Mouse (Mus musculus) stomach, embryonic 16.5 days (tissue): ENCODE results near the gene Bach2. TPM values are rescaled to one million over a fixed set of nuclear protein-coding genes. Genes with fewer than 3 reads are reported as not detected.

Experiments
- ATAC-seq: fragments of 200-750 bp; cut with Nextera tagmentation; 2 replicates; pipeline ENCODE4 v1.8.0; 2017; ENCODE audit warnings: moderate number of reproducible peaks, moderate TSS enrichment; ENCODE audit not compliant: insufficient read depth, low FRiP score
- H3K27ac ChIP-seq: fragments of 300-500 bp; sonication (generic); 2 replicates; pipeline ENCODE4 v1.5.1; 2014; ENCODE audit warnings: low read length
- H3K27me3 ChIP-seq: fragments of 300-500 bp; sonication (generic); 2 replicates; pipeline ENCODE4 v1.6.1; 2014; ENCODE audit warnings: low read length, control low read depth, mixed read lengths; ENCODE audit not compliant: control insufficient read depth, insufficient read depth
- H3K36me3 ChIP-seq: fragments of 300-500 bp; sonication (generic); 2 replicates; pipeline ENCODE4 v1.6.1; 2014; ENCODE audit warnings: low read length; ENCODE audit not compliant: control insufficient read depth, insufficient read depth
- H3K4me1 ChIP-seq: fragments of 300-500 bp; sonication (generic); 2 replicates; pipeline ENCODE4 v1.6.1; 2014; ENCODE audit warnings: low read length, control low read depth, mixed read lengths; ENCODE audit not compliant: control insufficient read depth, insufficient read depth
- H3K4me2 ChIP-seq: fragments of 300-500 bp; sonication (generic); 2 replicates; pipeline ENCODE4 v1.6.1; 2014; ENCODE audit warnings: low read depth, low read length, mixed read lengths
- H3K4me3 ChIP-seq: fragments of 300-500 bp; sonication (generic); replicated peaks from 2 replicates; pipeline ENCODE4 v1.5.1; 2014; ENCODE audit warnings: mild to moderate bottlenecking, low read length
- H3K9ac ChIP-seq: fragments of 300-500 bp; sonication (generic); 2 replicates; pipeline ENCODE4 v1.6.1; 2014; ENCODE audit warnings: low read length
- H3K9me3 ChIP-seq: fragments of 300-500 bp; sonication (generic); replicated peaks from 2 replicates; pipeline ENCODE4 v1.6.1; 2016; ENCODE audit warnings: low read length, control low read depth; ENCODE audit not compliant: control insufficient read depth
- WGBS: fragments of 180-500 bp; shearing (Covaris S2); extraction: QIAGEN DNeasy Blood & Tissue Kit; methylation state at CpG from one replicate; pipeline ENCODE4 v1.1.7; 2014; 5-methylcytosine and 5-hydroxymethylcytosine counted together
- polyA plus RNA-seq: library from polyadenylated mRNA; unstranded; fragments of >200 nt; fragmentation: Nextera tagmentation; extraction: Ambion mirVana; gene quantifications from 2 replicates; pipeline ENCODE4 v1.2.1, GENCODE M21; 2015

The Bach2 gene
- polyA plus RNA-seq, 1 experiment from 2014 or later = 3.5 TPM

- Histone ChIP-seq H3K27ac (peak overlapping the region; percentile 70; the same call in 1 of the 2 replicates), H3K4me1 (peaks cover 21% of the 10 kb centered on the region), H3K9ac (peak overlapping the region; percentile 58; the same call in 1 of the 2 replicates), H3K4me3 (no peak overlapping the region), H3K9me3 (no peaks in the 10 kb centered on the region), H3K27me3 (no peaks in the 10 kb centered on the region), H3K36me3 (no peaks in the 10 kb centered on the region), H3K4me2 (peak overlapping the region; percentile 55)
- 54% methylated on average over 9 of the region's 9 CpGs for WGBS
- no peak for ATAC-seq
Observed at GRCm38 (mm10) chr4:32530421-32530920, 291.9 kb downstream of the Bach2 start.

GRCm38 (mm10) chr4:32530921-32531846, 292.6 kb downstream of the Bach2 start:
- Histone ChIP-seq H3K27me3 (no peaks in the 10 kb centered on the region), H3K27ac (peak overlapping the region; percentile 70), H3K4me3 (peak overlapping the region; percentile 34), H3K4me2 (peak overlapping the region; percentile 55), H3K9me3 (no peaks in the 10 kb centered on the region), H3K36me3 (no peaks in the 10 kb centered on the region), H3K4me1 (peaks cover 21% of the 10 kb centered on the region), H3K9ac (peak overlapping the region; percentile 58)
- ATAC-seq = peak; percentile 77
- 17% methylated on average over 28 of the region's 28 CpGs for WGBS

DNA sequence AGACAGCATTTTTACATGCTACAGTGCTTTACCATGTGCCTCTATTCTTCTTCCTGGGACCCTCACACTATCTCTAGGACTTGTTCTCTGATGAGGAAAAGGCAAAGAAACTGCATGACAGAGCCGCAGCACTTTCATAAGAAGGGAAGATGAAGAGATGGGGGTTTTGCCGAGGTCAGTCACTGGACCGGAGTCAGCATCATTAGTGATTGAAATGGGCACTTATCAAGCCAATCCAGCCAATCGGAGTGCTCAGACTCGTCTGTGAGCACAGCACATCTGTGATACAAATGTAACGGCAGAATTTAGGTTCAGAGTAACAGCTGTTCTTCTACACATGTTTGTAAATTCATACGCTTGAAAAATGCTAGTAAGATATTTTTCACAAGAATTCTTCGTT, 293.5 kb downstream of the Bach2 start:
- Histone ChIP-seq H3K4me3 (no peak overlapping the region), H3K27ac (peak overlapping the region; percentile 70; the same call in 1 of the 2 replicates)
- WGBS = 50% methylated on average over 8 of the region's 8 CpGs

DNA sequence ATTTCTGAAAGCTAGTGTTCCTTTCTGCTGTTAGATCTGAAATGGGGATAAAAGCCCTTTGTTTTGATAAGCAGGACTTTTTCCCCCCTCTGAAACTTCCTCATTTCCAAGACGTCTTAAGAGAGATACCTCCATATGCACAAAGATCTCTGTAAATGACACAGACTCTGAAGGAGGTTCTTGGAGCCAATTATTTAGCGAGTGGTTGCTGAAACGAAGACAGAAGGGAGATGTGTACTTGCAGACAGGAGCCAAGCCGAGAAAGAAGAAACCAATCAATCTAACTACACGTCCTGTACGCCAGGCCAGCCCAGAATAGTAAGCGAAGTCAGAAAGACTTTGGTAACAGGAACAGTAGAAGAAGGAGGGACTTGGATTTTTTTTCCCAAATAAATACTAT, 295.1 kb downstream of the Bach2 start:
- no peaks in the 10 kb centered on the region for H3K9me3 ChIP-seq
- H3K4me3 ChIP-seq = no peak overlapping the region
- no peak overlapping the region for H3K9ac ChIP-seq
- 46% methylated on average over 7 of the region's 7 CpGs for WGBS
- no peaks in the 10 kb centered on the region for H3K36me3 ChIP-seq
- H3K27me3 ChIP-seq = no peaks in the 10 kb centered on the region
- H3K27ac ChIP-seq = no peak overlapping the region
- H3K4me2 ChIP-seq = no peak overlapping the region
- ATAC-seq = no peak
- H3K4me1 ChIP-seq = peaks cover 35% of the 10 kb centered on the region

More for the DNA sequence above, 293.5 kb downstream of the Bach2 start:
- Histone ChIP-seq H3K4me2 (peak overlapping the region; percentile 55), H3K27me3 (no peaks in the 10 kb centered on the region), H3K9me3 (no peaks in the 10 kb centered on the region), H3K4me1 (peaks cover 24% of the 10 kb centered on the region), H3K36me3 (no peaks in the 10 kb centered on the region), H3K9ac (no peak overlapping the region)
- no peak for ATAC-seq

DNA sequence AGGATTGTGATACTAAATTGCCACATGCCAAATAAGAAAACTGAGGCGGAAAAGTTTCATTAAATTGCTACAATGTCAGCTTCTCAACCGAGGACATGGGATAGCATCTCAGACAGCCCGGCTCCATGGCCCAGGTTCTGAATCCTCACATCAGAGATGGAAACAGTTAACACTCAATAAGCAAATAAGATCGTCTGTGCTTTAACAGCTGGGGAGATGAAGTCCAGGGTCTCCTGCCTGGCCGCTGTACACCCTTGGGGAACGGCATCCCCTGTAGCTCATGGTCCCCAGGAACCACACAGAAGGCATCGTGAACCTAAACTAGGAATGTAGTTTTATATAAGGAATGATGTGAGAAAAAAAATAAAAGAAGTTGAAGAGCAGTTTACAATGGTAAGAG, 297.0 kb downstream of the Bach2 start:
- 72% methylated on average over 7 of the region's 7 CpGs for WGBS
- Histone ChIP-seq H3K36me3 (no peaks in the 10 kb centered on the region), H3K4me2 (no peak overlapping the region), H3K4me1 (peaks cover 31% of the 10 kb centered on the region), H3K27me3 (no peaks in the 10 kb centered on the region), H3K27ac (no peak overlapping the region), H3K4me3 (no peak overlapping the region), H3K9ac (no peak overlapping the region), H3K9me3 (no peaks in the 10 kb centered on the region)
- ATAC-seq = no peak

DNA sequence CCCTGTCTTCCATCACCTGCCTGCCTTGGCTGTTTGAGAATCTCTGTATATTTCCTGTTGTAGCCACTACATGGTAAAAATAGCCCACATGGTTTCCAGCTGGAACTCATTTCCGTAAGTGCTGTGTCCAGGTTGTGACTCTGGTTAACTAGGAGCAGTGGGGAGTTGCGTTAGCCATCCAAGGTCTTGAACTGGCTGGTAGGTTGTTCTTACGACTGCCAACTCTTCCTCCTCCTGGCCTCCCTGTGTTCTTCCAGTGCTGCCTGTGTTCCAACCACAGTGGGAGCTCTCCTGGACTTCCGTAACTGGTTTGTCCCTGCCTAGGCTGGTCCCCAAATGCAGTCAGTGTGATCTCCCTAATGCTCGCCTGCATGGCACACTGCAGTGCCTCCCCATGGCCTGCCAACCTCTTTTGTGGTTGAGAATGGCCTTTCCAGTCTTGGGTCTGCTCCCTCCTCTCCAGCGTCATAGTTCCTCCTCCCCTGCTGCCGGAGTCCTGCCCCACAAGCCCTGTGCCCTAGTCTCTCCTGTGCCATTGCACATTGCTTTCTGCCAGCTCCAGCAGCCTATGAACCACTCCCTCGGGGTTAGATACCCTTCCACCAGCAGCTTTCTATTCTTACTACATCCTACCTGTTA, 298.4 kb downstream of the Bach2 start:
- H3K4me3 ChIP-seq = no peak overlapping the region
- no peak overlapping the region for H3K9ac ChIP-seq
- 63% methylated on average over 8 of the region's 8 CpGs for WGBS
- no peaks in the 10 kb centered on the region for H3K27me3 ChIP-seq
- ATAC-seq = peak; percentile 42; the same call in 1 of the 2 replicates
- H3K9me3 ChIP-seq = no peaks in the 10 kb centered on the region
- no peak overlapping the region for H3K4me2 ChIP-seq
- peak overlapping the region; percentile 69 for H3K27ac ChIP-seq
- peaks cover 22% of the 10 kb centered on the region for H3K4me1 ChIP-seq
- H3K36me3 ChIP-seq = no peaks in the 10 kb centered on the region

DNA sequence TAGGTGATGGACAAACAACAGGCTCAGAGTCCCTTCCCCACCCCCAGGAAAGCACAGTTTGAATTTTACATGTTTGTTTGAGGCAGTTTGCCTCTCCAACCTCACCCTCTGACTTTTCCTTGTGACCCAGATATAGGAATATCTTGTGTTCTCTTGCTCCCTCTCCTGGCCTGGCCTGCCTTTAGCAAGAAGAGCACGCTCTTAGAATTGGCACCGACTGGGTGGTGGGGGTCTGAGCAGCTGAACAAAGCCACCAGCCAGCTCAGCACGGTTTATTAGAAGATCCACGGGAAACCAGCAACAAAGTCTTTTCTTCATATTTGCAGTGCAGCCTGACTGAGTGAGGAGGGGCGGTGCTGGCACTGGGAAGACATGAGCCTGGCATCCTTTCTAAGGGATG, 299.5 kb downstream of the Bach2 start:
- Histone ChIP-seq H3K27ac (peak overlapping the region; percentile 55), H3K4me2 (no peak overlapping the region), H3K9ac (no peak overlapping the region), H3K9me3 (no peaks in the 10 kb centered on the region), H3K4me3 (no peak overlapping the region), H3K27me3 (no peaks in the 10 kb centered on the region), H3K4me1 (peaks cover 16% of the 10 kb centered on the region; the same call in 1 of the 2 replicates), H3K36me3 (no peaks in the 10 kb centered on the region)
- ATAC-seq = peak; percentile 45; the same call in 1 of the 2 replicates
- 19% methylated on average over 5 of the region's 5 CpGs for WGBS

GRCm38 (mm10) chr4:32538488-32538887, 299.9 kb downstream of the Bach2 start:
- Histone ChIP-seq H3K36me3 (no peaks in the 10 kb centered on the region), H3K9ac (no peak overlapping the region), H3K4me3 (no peak overlapping the region), H3K9me3 (no peaks in the 10 kb centered on the region), H3K27ac (no peak overlapping the region), H3K27me3 (no peaks in the 10 kb centered on the region), H3K4me2 (no peak overlapping the region), H3K4me1 (peaks cover 14% of the 10 kb centered on the region; the same call in 1 of the 2 replicates)
- WGBS = 50% methylated on average over 4 of the region's 4 CpGs
- no peak for ATAC-seq

DNA sequence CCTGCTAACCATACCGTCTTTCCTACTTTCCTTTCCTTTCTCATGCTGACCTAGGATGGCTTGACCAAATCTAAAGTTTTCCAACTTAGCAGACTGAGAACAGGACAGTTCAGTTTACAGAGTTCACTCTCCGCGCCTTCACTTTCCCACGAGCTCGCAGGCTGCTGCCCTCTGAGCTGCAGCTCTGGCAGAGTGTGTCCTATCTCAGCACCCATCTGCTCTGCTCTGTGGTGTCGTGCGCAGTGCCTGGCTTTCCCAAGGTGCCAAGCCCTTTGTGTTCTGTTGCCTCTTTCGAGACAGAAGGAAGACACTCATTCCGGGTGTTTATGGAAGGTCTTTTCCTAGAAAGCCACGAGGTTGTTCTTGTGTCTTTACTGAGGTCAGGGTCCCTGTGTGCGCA, 300.4 kb downstream of the Bach2 start:
- Histone ChIP-seq H3K4me1 (peaks cover 14% of the 10 kb centered on the region; the same call in 1 of the 2 replicates), H3K27me3 (no peaks in the 10 kb centered on the region), H3K4me2 (no peak overlapping the region), H3K36me3 (no peaks in the 10 kb centered on the region), H3K4me3 (no peak overlapping the region), H3K9ac (no peak overlapping the region), H3K27ac (no peak overlapping the region), H3K9me3 (no peaks in the 10 kb centered on the region)
- ATAC-seq = no peak
- 70% methylated on average over 11 of the region's 11 CpGs for WGBS
